Mouse (Mus musculus): Measurements from ENCODE around the gene Pik3r6. TPM values are rescaled to one million over a fixed set of nuclear protein-coding genes. Genes with fewer than 3 reads are reported as not detected.
A peak's percentile ranks its signal among the peaks of the same experiment; 100 is the strongest.

Gene Pik3r6
- total RNA-seq, 2 experiments from 2014 or later: 1.5 to 1.8 TPM

- no peak for DNase-seq (ENCODE audit: low spot score in 2 of 2)
These were observed 29.2 kb downstream of the Pik3r6 start for GRCm38 (mm10) chr11:68531941-68532535.

GRCm38 (mm10) chr11:68532773-68533172, 30.0 kb downstream of the Pik3r6 start:
- no peak for DNase-seq (ENCODE audit: low spot score in 2 of 2)

- no peak for DNase-seq (ENCODE audit: low spot score in 2 of 2)
These were observed 31.2 kb downstream of the Pik3r6 start for GRCm38 (mm10) chr11:68533971-68534475.

DNA sequence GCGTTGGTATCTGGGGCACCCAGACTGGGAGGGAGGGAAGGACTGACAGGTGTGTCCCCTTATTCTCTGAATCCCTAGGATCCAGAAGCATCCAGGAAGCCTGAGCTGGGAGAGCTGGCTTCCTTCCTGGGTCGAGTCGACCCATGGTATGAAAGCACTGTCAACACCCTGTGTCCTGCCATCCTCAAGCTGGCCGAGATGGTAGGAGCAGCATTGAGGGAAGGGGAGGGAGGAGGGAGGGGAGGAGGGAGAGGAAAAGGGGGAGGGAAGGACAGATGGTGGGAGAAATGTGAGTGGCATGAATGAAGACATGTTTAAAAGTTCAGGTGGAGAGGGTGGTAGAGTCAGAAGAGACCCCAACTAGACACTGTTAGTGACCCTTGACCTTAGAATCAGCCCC, 33.2 kb downstream of the Pik3r6 start:
- DNase-seq (ENCODE audit: low spot score in 2 of 2): no peak

- peak; percentile 69 to 83 for DNase-seq (ENCODE audit: low spot score in 2 of 2)
These were observed 33.6 kb downstream of the Pik3r6 start for GRCm38 (mm10) chr11:68536465-68536864.

GRCm38 (mm10) chr11:68539621-68540020, 36.8 kb downstream of the Pik3r6 start:
- DNase-seq (ENCODE audit: low spot score in 2 of 2): no peak

GRCm38 (mm10) chr11:68544554-68544953, 41.7 kb downstream of the Pik3r6 start:
- DNase-seq (ENCODE audit: low spot score in 2 of 2): no peak

DNA sequence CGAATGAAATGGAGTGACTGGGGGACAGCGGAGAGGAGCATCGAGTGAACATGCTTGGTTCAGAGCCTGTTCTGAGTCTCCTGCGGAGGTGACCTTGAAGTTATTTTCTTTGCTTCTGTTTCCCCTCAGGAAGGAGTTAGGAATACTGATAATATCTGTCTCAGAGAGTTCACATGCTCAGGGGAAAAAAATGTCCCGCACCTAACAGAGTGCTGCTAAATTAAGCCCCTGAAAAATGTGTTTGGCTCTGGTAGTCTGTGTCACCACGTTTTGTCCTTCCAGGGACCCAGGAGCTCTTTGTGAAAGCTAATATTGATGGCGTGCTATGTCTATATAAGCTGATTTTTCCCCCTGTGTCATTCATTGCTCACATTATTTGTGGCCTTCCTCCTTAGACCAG, 42.4 kb downstream of the Pik3r6 start:
- DNase-seq (ENCODE audit: low spot score in 2 of 2): no peak

- DNase-seq (ENCODE audit: low spot score in 2 of 2): no peak
These were observed 42.9 kb downstream of the Pik3r6 start for GRCm38 (mm10) chr11:68545682-68546222.

DNA sequence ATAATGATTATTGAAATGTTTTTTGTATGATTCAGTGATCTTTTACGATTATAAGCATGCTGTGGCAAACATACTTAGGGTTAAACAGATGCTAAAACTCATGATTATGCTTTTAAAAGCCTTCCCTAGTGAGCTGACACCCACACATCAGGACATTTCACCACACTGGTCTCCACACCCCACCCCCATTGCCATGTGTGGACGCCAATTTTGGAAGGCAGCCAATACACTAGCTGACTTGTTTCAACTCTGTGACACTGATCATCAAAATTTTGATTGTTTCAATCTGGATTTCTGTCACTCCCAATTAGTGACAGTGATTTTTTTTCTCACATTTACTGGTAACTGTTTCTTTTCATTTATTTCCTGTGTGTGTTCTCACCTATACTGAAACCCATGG, 44.7 kb downstream of the Pik3r6 start:
- no peak for DNase-seq (ENCODE audit: low spot score in 2 of 2)

DNA sequence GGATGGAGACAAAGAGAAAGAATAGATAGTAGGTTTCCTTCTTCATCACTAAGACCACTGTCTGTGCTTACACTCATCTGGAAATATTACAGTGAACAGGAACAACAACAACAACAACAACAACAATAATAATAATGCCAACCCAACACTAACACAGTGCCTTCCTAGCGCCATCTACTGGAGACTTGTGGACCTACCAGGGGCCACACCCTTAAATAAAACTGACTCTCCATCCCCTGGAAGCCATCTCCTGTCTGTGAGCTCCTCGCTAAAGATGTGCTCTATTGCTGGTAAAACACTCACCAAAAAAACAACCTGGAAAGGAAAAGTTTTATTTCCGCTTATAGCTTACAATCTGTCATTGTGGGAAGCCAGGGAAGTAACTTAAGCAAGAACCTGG, 46.8 kb downstream of the Pik3r6 start:
- no peak for DNase-seq (ENCODE audit: low spot score in 2 of 2)

GRCm38 (mm10) chr11:68550358-68550757, 47.5 kb downstream of the Pik3r6 start:
- no peak for DNase-seq (ENCODE audit: low spot score in 2 of 2)

DNA sequence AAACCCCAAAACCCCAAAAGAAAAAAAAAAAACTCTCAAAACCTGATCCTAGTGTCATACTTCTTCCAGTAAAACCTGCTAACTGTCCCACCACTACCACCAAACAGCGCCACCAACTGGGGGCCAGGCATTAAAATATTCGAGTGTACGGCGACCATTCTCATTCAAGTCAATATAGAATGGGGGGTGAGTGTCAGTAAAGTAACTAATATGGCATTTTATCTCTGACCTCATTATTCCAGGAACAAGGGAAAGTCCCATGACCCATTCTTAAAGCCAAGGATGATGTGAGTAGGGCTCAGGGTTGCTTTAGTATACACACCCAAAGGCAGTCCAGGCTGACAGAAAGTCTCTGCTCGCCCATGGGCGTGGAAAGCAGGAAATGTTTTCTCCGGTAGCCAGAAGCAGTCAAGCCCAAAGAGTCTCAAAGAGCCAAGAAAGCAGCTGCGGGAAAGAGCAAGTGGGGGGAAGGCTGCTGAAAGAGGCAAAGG, 51.2 kb downstream of the Pik3r6 start:
- no peak for DNase-seq (ENCODE audit: low spot score in 2 of 2)

DNA sequence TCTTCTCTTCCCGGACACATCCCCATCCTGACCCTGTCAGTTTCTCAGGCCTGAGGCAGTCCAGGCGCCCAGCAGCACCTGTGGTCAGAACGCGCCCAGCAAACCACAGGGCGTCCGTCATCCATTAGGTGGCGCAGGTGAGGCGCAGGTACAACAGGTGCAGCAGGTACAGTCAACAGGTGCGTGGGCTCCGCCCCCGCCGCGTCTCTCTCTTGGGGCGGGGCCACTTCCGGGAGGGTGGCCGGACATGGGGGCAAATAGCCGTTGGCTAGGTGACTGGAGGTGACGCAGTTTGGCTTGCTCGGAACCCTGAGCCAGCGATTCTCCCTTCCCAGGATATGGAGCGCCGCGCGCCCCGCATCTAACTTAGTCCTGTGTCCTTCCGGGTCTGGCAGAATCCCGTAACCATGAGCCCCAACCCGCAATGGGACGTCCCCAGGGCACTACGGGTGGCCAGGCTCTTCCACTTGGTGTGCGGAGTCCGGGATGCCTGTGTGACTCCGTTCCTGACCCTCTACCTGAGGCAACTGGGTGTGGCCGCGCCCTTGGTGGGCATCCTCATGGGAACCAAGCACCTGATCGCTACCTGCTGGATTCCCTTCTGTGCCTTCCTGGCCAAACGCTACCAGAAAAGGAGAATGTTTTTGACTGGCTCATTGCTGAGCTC, 53.2 kb downstream of the Pik3r6 start, which contains the start of gene Mfsd6l:
Mfsd6l (plus strand) TSS at position 269 of the 667 bp plus-strand sequence.
- no peak for DNase-seq (ENCODE audit: low spot score in 2 of 2)

GRCm38 (mm10) chr11:68559546-68559945, 56.7 kb downstream of the Pik3r6 start:
- DNase-seq (ENCODE audit: low spot score in 2 of 2): no peak

DNA sequence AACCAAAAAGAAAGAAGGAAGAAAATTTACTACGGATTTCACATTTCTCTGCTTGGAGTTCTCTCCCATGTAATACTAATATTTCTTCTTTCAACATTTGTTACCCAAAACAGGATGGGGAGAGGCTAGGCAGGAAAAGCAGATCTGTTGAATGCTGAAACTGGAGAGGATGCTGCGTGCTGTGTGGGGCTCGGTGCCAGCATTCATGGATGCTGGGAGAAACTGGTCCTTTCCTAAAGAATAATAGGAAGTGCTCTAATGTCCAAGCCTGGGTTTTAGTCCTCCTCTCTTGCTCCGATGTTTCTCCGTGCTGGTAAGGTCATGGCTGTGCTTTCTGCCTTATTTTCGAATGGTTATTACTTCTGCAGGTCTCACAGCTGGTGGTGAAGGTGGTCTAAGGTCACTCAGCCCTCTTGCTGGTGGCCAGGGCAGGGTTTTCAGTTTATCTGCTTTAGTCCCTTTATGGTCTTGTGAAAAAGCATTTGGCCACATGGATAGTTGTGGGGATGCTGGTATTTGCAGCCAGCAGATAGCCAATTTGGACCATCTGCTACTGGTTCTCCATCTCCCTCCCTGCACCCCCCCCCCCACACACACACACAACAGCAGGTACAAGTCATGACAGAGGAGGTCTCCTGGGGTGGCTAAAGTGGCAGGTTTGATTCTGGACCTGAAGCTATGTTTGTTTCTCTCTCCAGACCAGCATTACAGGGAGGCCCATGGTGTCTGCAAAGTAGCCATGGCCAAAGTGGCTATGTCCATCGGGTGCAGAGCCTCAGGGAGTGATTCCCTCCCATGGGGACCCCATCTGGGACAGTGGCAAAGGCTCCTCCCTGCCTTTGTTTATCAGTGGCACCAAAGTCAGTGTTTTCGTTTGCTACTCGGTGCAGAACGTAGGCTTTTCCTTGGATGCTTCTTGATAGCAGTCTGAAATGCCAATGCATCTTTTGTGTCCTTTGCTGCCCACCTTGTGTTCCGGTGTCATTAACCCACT, 59.4 kb downstream of the Pik3r6 start:
- DNase-seq (ENCODE audit: low spot score in 2 of 2): no peak

GRCm38 (mm10) chr11:68564356-68565031, 61.7 kb downstream of the Pik3r6 start:
- no peak for DNase-seq (ENCODE audit: low spot score in 2 of 2)

DNA sequence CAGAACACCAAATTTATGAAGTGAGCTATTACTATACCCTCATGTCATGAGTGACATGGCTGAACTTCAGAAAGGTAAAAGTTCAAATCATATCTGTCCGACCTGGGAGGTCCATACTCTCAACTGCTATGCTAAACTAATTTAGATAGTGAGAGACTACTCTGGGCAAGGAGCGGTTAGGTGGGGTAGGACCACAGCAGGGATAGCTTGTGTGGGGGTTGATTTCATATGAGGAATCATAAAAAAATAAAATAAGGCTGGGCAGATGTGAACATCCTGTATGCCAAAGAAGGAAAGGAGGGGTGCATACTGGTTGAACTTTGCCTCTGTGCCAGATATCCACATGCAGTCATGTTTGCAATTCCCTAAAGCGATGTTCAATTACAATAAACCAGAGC, 62.2 kb downstream of the Pik3r6 start:
- DNase-seq (ENCODE audit: low spot score in 2 of 2): no peak

DNA sequence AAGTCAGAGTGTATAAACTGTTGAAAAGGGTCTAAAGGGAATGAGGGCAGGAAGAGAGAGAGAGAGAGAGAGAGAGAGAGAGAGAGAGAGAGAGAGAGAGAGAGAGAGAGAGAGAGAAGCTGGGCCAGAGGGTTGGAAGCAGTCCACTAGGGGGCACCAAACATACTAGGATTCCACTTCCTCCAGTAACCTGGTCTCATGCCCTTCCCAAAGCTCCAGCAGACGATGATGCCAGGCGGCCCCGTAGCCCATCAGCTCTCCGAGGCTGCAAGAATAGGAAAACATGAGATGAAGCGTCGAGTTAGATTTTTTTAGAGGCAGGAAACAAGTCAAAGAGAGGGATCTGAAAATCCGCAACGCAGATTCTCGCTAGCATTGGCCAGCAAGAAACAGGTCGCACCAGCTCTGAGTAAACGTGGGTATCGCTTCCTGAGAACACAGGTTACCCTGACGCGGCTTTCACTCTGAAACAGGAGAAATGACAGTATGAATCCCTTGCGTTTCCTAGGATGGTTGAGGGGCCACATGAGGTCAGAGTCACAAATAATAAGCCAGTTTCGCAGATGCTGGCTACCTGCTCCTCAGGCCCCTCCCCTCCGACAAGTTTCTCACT, 63.7 kb downstream of the Pik3r6 start:
- DNase-seq (ENCODE audit: low spot score in 2 of 2): peak; percentile 67 to 92

- DNase-seq (ENCODE audit: low spot score in 2 of 2): no peak
These were observed 68.0 kb downstream of the Pik3r6 start for GRCm38 (mm10) chr11:68570861-68571260.
